ENCODE assay signal across 25 mouse cellular contexts in genomic region chr10:14574255-14574654, GRCm38 (mm10). TPM values are rescaled to one million over a fixed set of nuclear protein-coding genes. Genes with fewer than 3 reads are reported as not detected.
A peak's percentile ranks its signal among the peaks of the same experiment; 100 is the strongest.
DNase-seq lines count a peak whose midpoint lies in the region; ATAC-seq and TF ChIP-seq lines count a peak whose summit lies in the region.
"Had no signal": no experiment of that assay in that cellular context is flagged by ENCODE, and none has a peak within 500 bp of the region (broad histone marks: within the 10 kb centered on the region; RNA-seq: fewer than 3 reads in every experiment).

No protein-coding gene starts in this region.

- 68% methylated on average over 4 of the region's 4 CpGs for WGBS in lung, embryonic 16.5 days
- 56% methylated on average over 4 of the region's 4 CpGs for WGBS in embryonic facial prominence, embryonic 10.5 days
- WGBS in embryonic facial prominence, embryonic 15.5 days, result 43% methylated on average over 4 of the region's 4 CpGs
- 65% methylated on average over 4 of the region's 4 CpGs for WGBS in stomach, postnatal 0 days
- WGBS in midbrain, embryonic 10.5 days, result 83% methylated on average over 4 of the region's 4 CpGs
- 59% methylated on average over 4 of the region's 4 CpGs for WGBS in liver, embryonic 12.5 days (ENCODE audit: insufficient replicate concordance)

- H3K4me2 ChIP-seq in lung, embryonic 16.5 days (ENCODE audit: low read depth, low read length), result no peak overlapping the region
- H3K4me2 ChIP-seq in embryonic facial prominence, embryonic 15.5 days (replicated peaks), result no peak overlapping the region
- H3K4me2 ChIP-seq in stomach, postnatal 0 days (replicated peaks; ENCODE audit: low read depth), result no peak overlapping the region
- H3K4me2 ChIP-seq in liver, embryonic 12.5 days, result no peak overlapping the region
- H3K4me2 ChIP-seq: forebrain, embryonic 15.5 days; heart, embryonic 12.5 days; liver, embryonic 11.5 days; neural tube, embryonic 12.5 days had no signal

- no peaks in the 10 kb centered on the region for H3K9me3 ChIP-seq in lung, embryonic 16.5 days (ENCODE audit: control insufficient read depth, low read length)
- no peaks in the 10 kb centered on the region for H3K9me3 ChIP-seq in embryonic facial prominence, embryonic 10.5 days
- no peaks in the 10 kb centered on the region for H3K9me3 ChIP-seq in embryonic facial prominence, embryonic 15.5 days (replicated peaks)
- no peaks in the 10 kb centered on the region for H3K9me3 ChIP-seq in stomach, postnatal 0 days (ENCODE audit: control insufficient read depth, low read length)
- no peaks in the 10 kb centered on the region for H3K9me3 ChIP-seq in midbrain, embryonic 10.5 days (replicated peaks)
- no peaks in the 10 kb centered on the region for H3K9me3 ChIP-seq in liver, embryonic 12.5 days (replicated peaks)
- H3K9me3 ChIP-seq: forebrain, embryonic 15.5 days; heart, embryonic 12.5 days; hindbrain, embryonic 10.5 days; neural tube, embryonic 12.5 days had no signal

- H3K4me3 ChIP-seq in lung, embryonic 16.5 days (ENCODE audit: low read length), result no peak overlapping the region
- H3K4me3 ChIP-seq in embryonic facial prominence, embryonic 10.5 days, result no peak overlapping the region
- no peak overlapping the region for H3K4me3 ChIP-seq in embryonic facial prominence, embryonic 15.5 days (replicated peaks)
- H3K4me3 ChIP-seq in stomach, postnatal 0 days (ENCODE audit: low read depth, low read length), result no peak overlapping the region
- H3K4me3 ChIP-seq in midbrain, embryonic 10.5 days, result no peak overlapping the region
- H3K4me3 ChIP-seq in liver, embryonic 12.5 days, result no peak overlapping the region
- H3K4me3 ChIP-seq: forebrain, embryonic 15.5 days; heart, embryonic 12.5 days; hindbrain, embryonic 10.5 days; megakaryocyte, embryonic 14.5 days; neural tube, embryonic 12.5 days had no signal

- no peaks in the 10 kb centered on the region for H3K36me3 ChIP-seq in lung, embryonic 16.5 days (ENCODE audit: control insufficient read depth, insufficient read depth, low read length)
- H3K36me3 ChIP-seq in embryonic facial prominence, embryonic 10.5 days (replicated peaks), result no peaks in the 10 kb centered on the region
- no peaks in the 10 kb centered on the region for H3K36me3 ChIP-seq in embryonic facial prominence, embryonic 15.5 days
- no peaks in the 10 kb centered on the region for H3K36me3 ChIP-seq in stomach, postnatal 0 days (ENCODE audit: control insufficient read depth, insufficient read depth, low read length)
- no peaks in the 10 kb centered on the region for H3K36me3 ChIP-seq in midbrain, embryonic 10.5 days
- H3K36me3 ChIP-seq in liver, embryonic 12.5 days, result no peaks in the 10 kb centered on the region
- H3K36me3 ChIP-seq: forebrain, embryonic 15.5 days; heart, embryonic 12.5 days; hindbrain, embryonic 10.5 days; neural tube, embryonic 12.5 days had no signal

- no peak for DNase-seq in lung, postnatal 25 days (ENCODE audit: low spot score)
- DNase-seq in embryonic facial prominence, embryonic 10.5 days (ENCODE audit: low spot score), result peak; percentile 24
- DNase-seq in stomach, postnatal 0 days (ENCODE audit: low spot score), result peak; percentile 30
- no peak for DNase-seq in midbrain, embryonic 10.5 days (ENCODE audit: low spot score)
- DNase-seq: adrenal gland, postnatal 25 days; cerebellum, adult 8-10 months; cerebellum, postnatal 36 days; gastrocnemius, postnatal 10 days; heart, adult 18-20 months; heart, postnatal 10 days; lung, adult 2 months; midbrain, embryonic 14.5 days; right cerebral cortex, postnatal 14 days; thymus, postnatal 36 days had no signal

- no peaks in the 10 kb centered on the region for H3K4me1 ChIP-seq in lung, embryonic 16.5 days (replicated peaks; ENCODE audit: control insufficient read depth, insufficient read depth, low read length)
- H3K4me1 ChIP-seq in embryonic facial prominence, embryonic 10.5 days, result peaks cover 5% of the 10 kb centered on the region; the same call in 1 of the 2 replicates
- H3K4me1 ChIP-seq in embryonic facial prominence, embryonic 15.5 days, result peaks cover 9% of the 10 kb centered on the region; the same call in 1 of the 2 replicates
- no peaks in the 10 kb centered on the region for H3K4me1 ChIP-seq in stomach, postnatal 0 days (replicated peaks; ENCODE audit: control insufficient read depth, insufficient read depth)
- H3K4me1 ChIP-seq in midbrain, embryonic 10.5 days, result peaks cover 7% of the 10 kb centered on the region
- no peaks in the 10 kb centered on the region for H3K4me1 ChIP-seq in liver, embryonic 12.5 days
- H3K4me1 ChIP-seq: forebrain, embryonic 15.5 days; heart, embryonic 12.5 days; megakaryocyte, embryonic 14.5 days; neural tube, embryonic 12.5 days had no signal

- H3K9ac ChIP-seq in lung, embryonic 16.5 days (ENCODE audit: low read length), result no peak overlapping the region
- no peak overlapping the region for H3K9ac ChIP-seq in embryonic facial prominence, embryonic 15.5 days
- no peak overlapping the region for H3K9ac ChIP-seq in stomach, postnatal 0 days (ENCODE audit: low read length)
- no peak overlapping the region for H3K9ac ChIP-seq in liver, embryonic 12.5 days
- H3K9ac ChIP-seq: forebrain, embryonic 15.5 days; heart, embryonic 12.5 days; neural tube, embryonic 12.5 days had no signal

- TF ChIP-seq CTCF in stomach, postnatal 0 days (IDR thresholded peaks at IDR 0.05; ENCODE audit: low read depth), result no peak

- TF ChIP-seq EP300 in stomach, postnatal 0 days (optimal IDR thresholded peaks at IDR 0.05), result no peak

- ATAC-seq in lung, embryonic 16.5 days (ENCODE audit: low read depth), result peak; percentile 87
- ATAC-seq in embryonic facial prominence, embryonic 15.5 days (ENCODE audit: insufficient number of reproducible peaks, low FRiP score, low TSS enrichment, low read depth), result peak; percentile 76; the same call in 1 of the 2 replicates
- peak; percentile 77 for ATAC-seq in stomach, postnatal 0 days (ENCODE audit: low FRiP score, low TSS enrichment)
- no peak for ATAC-seq in liver, embryonic 12.5 days
- ATAC-seq: forebrain, embryonic 15.5 days; hindbrain, embryonic 16.5 days; intestine, postnatal 0 days had no signal

- no peaks in the 10 kb centered on the region for H3K27me3 ChIP-seq in lung, embryonic 16.5 days (ENCODE audit: control insufficient read depth, insufficient read depth, low read depth, low read length)
- H3K27me3 ChIP-seq in embryonic facial prominence, embryonic 10.5 days (replicated peaks; ENCODE audit: low read depth, poor library complexity, severe bottlenecking), result no peaks in the 10 kb centered on the region
- H3K27me3 ChIP-seq in embryonic facial prominence, embryonic 15.5 days, result no peaks in the 10 kb centered on the region
- H3K27me3 ChIP-seq in stomach, postnatal 0 days (ENCODE audit: control insufficient read depth, insufficient read depth, low read length), result no peaks in the 10 kb centered on the region
- H3K27me3 ChIP-seq in midbrain, embryonic 10.5 days (ENCODE audit: low read depth, poor library complexity, severe bottlenecking), result no peaks in the 10 kb centered on the region
- no peaks in the 10 kb centered on the region for H3K27me3 ChIP-seq in liver, embryonic 12.5 days (replicated peaks)
- H3K27me3 ChIP-seq: forebrain, embryonic 15.5 days; heart, embryonic 12.5 days; megakaryocyte, embryonic 14.5 days; neural tube, embryonic 12.5 days had no signal

- peak overlapping the region; percentile 67 for H3K27ac ChIP-seq in lung, embryonic 16.5 days (ENCODE audit: low read length)
- H3K27ac ChIP-seq in embryonic facial prominence, embryonic 10.5 days (replicated peaks), result no peak overlapping the region
- peak overlapping the region; percentile 58; the same call in 1 of the 2 replicates for H3K27ac ChIP-seq in embryonic facial prominence, embryonic 15.5 days (replicated peaks)
- H3K27ac ChIP-seq in stomach, postnatal 0 days (replicated peaks), result peak overlapping the region; percentile 45; the same call in 1 of the 2 replicates
- no peak overlapping the region for H3K27ac ChIP-seq in midbrain, embryonic 10.5 days (replicated peaks)
- H3K27ac ChIP-seq in liver, embryonic 12.5 days, result no peak overlapping the region
- H3K27ac ChIP-seq: forebrain, embryonic 15.5 days; hindbrain, embryonic 10.5 days; neural tube, embryonic 12.5 days had no signal

RNA-seq across cellular contexts. Expression of gene Adgrg6, which starts 28.8 kb away (rescaled TPM):
- polyA plus RNA-seq in lung, embryonic 16.5 days (2015; fragmentation: Nextera tagmentation; extraction: Ambion mirVana), result 25.0 and 27.0 TPM in 2 replicates
- 0.53 and 0.79 TPM in 2 replicates for polyA plus RNA-seq in embryonic facial prominence, embryonic 10.5 days (2016; fragmentation: Nextera tagmentation; extraction: Ambion mirVana)
- 7.3 and 8.0 TPM in 2 replicates for polyA plus RNA-seq in embryonic facial prominence, embryonic 15.5 days (2015; fragmentation: Nextera tagmentation; extraction: Ambion mirVana)
- 8.1 and 8.7 TPM in 2 replicates for polyA plus RNA-seq in stomach, postnatal 0 days (2015; fragmentation: Nextera tagmentation; extraction: Ambion mirVana)
- polyA plus RNA-seq in midbrain, embryonic 10.5 days (2016; fragmentation: Nextera tagmentation; extraction: Ambion mirVana), result 0.48 and 0.83 TPM in 2 replicates
- 0.78 and 1.1 TPM in 2 replicates for polyA plus RNA-seq in liver, embryonic 12.5 days (2016; fragmentation: Nextera tagmentation; extraction: Ambion mirVana)

Comparison
In these comparisons a context has a peak if more than half of its experiments do, and no peak if none do; other contexts are left out.
1. H3K27ac ChIP-seq: peak in lung, embryonic 16.5 days (single experiment), embryonic facial prominence, embryonic 15.5 days (single experiment) and stomach, postnatal 0 days (single experiment); none in embryonic facial prominence, embryonic 10.5 days (single experiment), midbrain, embryonic 10.5 days (single experiment) and liver, embryonic 12.5 days (single experiment).
2. DNase-seq: peak in embryonic facial prominence, embryonic 10.5 days (single experiment) and stomach, postnatal 0 days (single experiment); none in lung, postnatal 25 days (single experiment) and midbrain, embryonic 10.5 days (single experiment).